Comparison of ENCODE assay signal across 8 mouse cellular contexts in the genomic region with DNA sequence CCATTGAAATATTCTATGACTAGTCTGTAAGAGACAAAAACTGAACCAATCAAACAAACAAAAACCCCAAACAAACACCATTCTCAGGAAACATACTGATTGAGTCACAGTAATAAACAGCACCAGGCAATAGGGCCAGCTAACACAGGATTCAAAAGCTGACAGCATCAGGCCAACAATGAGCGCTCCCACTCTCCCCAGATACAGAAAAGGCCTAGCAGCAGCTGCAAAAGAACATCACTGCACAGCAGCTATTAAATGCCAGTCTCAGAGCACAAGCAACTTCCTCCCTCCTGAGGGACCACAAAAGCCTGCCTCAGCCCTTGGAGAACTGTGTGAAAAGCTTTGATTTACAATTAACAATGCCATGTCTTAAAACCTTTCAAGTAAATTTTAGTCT.
DNase-seq lines count a peak whose midpoint lies in the region; ATAC-seq and TF ChIP-seq lines count a peak whose summit lies in the region.

No protein-coding gene starts in this region.

- no peak for TF ChIP-seq POLR2A in kidney, adult 2 months (IDR thresholded peaks at IDR 0.05; ENCODE audit: low read depth, low read length)

- peak; percentile 12 for DNase-seq in kidney, adult 2 months
- no peak for DNase-seq in kidney, adult 18-20 months
- peak; percentile 83 for DNase-seq in embryo, embryonic 10 days (ENCODE audit: low spot score)
- DNase-seq in urinary bladder, adult 18-20 months (ENCODE audit: low spot score in 2 of 2): no peak
- DNase-seq in ovary, adult 18-20 months (ENCODE audit: low spot score): no peak

- H3K4me2 ChIP-seq in heart, embryonic 14.5 days (ENCODE audit: low read length): no peak overlapping the region
- peak overlapping the region; percentile 6; the same call in 1 of the 2 replicates for H3K4me2 ChIP-seq in limb, embryonic 12.5 days
- no peak overlapping the region for H3K4me2 ChIP-seq in stomach, embryonic 16.5 days (ENCODE audit: low read depth, low read length)

- 0 out of 2 replicates have a peak overlapping the region, but pooled peaks have one; percentile 21 for H3K9ac ChIP-seq in heart, embryonic 14.5 days (ENCODE audit: low read length)
- no peak overlapping the region for H3K9ac ChIP-seq in limb, embryonic 12.5 days (replicated peaks)
- no peak overlapping the region for H3K9ac ChIP-seq in stomach, embryonic 16.5 days (ENCODE audit: low read length)

- H3K36me3 ChIP-seq in kidney, adult 2 months (ENCODE audit: control insufficient read depth, insufficient read depth, low read length): no peaks in the 10 kb centered on the region
- H3K36me3 ChIP-seq in heart, embryonic 14.5 days (ENCODE audit: control insufficient read depth, insufficient read depth, low read length): no peaks in the 10 kb centered on the region
- H3K36me3 ChIP-seq in limb, embryonic 12.5 days: no peaks in the 10 kb centered on the region
- H3K36me3 ChIP-seq in stomach, embryonic 16.5 days (ENCODE audit: control insufficient read depth, insufficient read depth, low read length): no peaks in the 10 kb centered on the region

- H3K4me1 ChIP-seq in kidney, adult 2 months (ENCODE audit: control insufficient read depth, insufficient read depth, low read length): no peaks in the 10 kb centered on the region
- H3K4me1 ChIP-seq in heart, embryonic 14.5 days (ENCODE audit: control insufficient read depth in 2 of 2, insufficient read depth in 2 of 2, low read length in 2 of 2): peaks cover 0 to 8% of the 10 kb centered on the region in 2 experiments; a peak in 1 of 4 replicates
- H3K4me1 ChIP-seq in limb, embryonic 12.5 days (replicated peaks): peaks cover 38% of the 10 kb centered on the region
- H3K4me1 ChIP-seq in stomach, embryonic 16.5 days (ENCODE audit: control insufficient read depth, insufficient read depth, low read length): peaks cover 17% of the 10 kb centered on the region; the same call in 1 of the 2 replicates

- ATAC-seq in heart, embryonic 14.5 days (ENCODE audit: insufficient number of reproducible peaks, insufficient read depth, low FRiP score, low read depth): no peak
- ATAC-seq in limb, embryonic 12.5 days (ENCODE audit: insufficient number of reproducible peaks, insufficient read depth, low FRiP score, low TSS enrichment, low read depth): no peak
- no peak for ATAC-seq in stomach, embryonic 16.5 days (ENCODE audit: insufficient read depth, low FRiP score)

- WGBS in kidney, adult 2 months: 61% methylated on average over 1 of the region's 1 CpGs
- 81% methylated on average over 1 of the region's 1 CpGs for WGBS in heart, embryonic 14.5 days
- 17% methylated on average over 1 of the region's 1 CpGs for WGBS in limb, embryonic 12.5 days
- 52% methylated on average over 1 of the region's 1 CpGs for WGBS in stomach, embryonic 16.5 days

- no peak for TF ChIP-seq CTCF in kidney, adult 2 months (conservative IDR thresholded peaks at IDR 0.05; ENCODE audit: insufficient read depth, insufficient read length, low read depth, low read length)

- no peaks in the 10 kb centered on the region for H3K9me3 ChIP-seq in heart, embryonic 14.5 days (ENCODE audit: control insufficient read depth, low read length)
- no peaks in the 10 kb centered on the region for H3K9me3 ChIP-seq in limb, embryonic 12.5 days
- H3K9me3 ChIP-seq in stomach, embryonic 16.5 days (replicated peaks; ENCODE audit: control insufficient read depth, low read length): no peaks in the 10 kb centered on the region

- H3K27me3 ChIP-seq in kidney, adult 2 months (replicated peaks; ENCODE audit: control insufficient read depth, insufficient read depth, low read length): no peaks in the 10 kb centered on the region
- no peaks in the 10 kb centered on the region for H3K27me3 ChIP-seq in heart, embryonic 14.5 days (ENCODE audit: control insufficient read depth, insufficient read depth, low read length)
- no peaks in the 10 kb centered on the region for H3K27me3 ChIP-seq in limb, embryonic 12.5 days
- no peaks in the 10 kb centered on the region for H3K27me3 ChIP-seq in stomach, embryonic 16.5 days (ENCODE audit: control insufficient read depth, insufficient read depth, low read length)

- no peak overlapping the region for H3K4me3 ChIP-seq in kidney, adult 2 months (ENCODE audit: insufficient read depth, low read depth, low read length)
- no peak overlapping the region for H3K4me3 ChIP-seq in heart, embryonic 14.5 days (ENCODE audit: control insufficient read depth in 1 of 2, insufficient read depth in 1 of 2, low read depth in 1 of 2, low read length in 2 of 2)
- no peak overlapping the region for H3K4me3 ChIP-seq in limb, embryonic 12.5 days (replicated peaks)
- H3K4me3 ChIP-seq in stomach, embryonic 16.5 days (replicated peaks; ENCODE audit: low read length): no peak overlapping the region

- no peak overlapping the region for H3K27ac ChIP-seq in kidney, adult 2 months (ENCODE audit: insufficient read depth, low read depth, low read length)
- peak overlapping the region; percentile 59 to 67 for H3K27ac ChIP-seq in heart, embryonic 14.5 days (replicated peaks in 1 of 2; ENCODE audit: control insufficient read depth in 1 of 2, insufficient read depth in 1 of 2, low read depth in 2 of 2, low read length in 2 of 2)
- peak overlapping the region; percentile 85 for H3K27ac ChIP-seq in limb, embryonic 12.5 days
- H3K27ac ChIP-seq in stomach, embryonic 16.5 days (ENCODE audit: low read length): peak overlapping the region; percentile 14; the same call in 1 of the 2 replicates

Comparison
In these comparisons a context has a peak if more than half of its experiments do, and no peak if none do; other contexts are left out.
1. DNase-seq: peak in kidney, adult 2 months (single experiment) and embryo, embryonic 10 days (single experiment); none in kidney, adult 18-20 months (single experiment), urinary bladder, adult 18-20 months (0 of 2) and ovary, adult 18-20 months (single experiment).